Mouse (Mus musculus) hindbrain, embryonic 13.5 days (tissue): ENCODE measurements around the gene Itgam. TPM values are rescaled to one million over a fixed set of nuclear protein-coding genes. Genes with fewer than 3 reads are reported as not detected.
"Not testable (repeated sequence)": the region's sequence is repeated elsewhere in the genome, so short reads cannot be mapped to it uniquely, and the experiment has no call there.

Experiments
- ATAC-seq: fragments of 200-750 bp; cut with Nextera tagmentation; 2 replicates; pipeline ENCODE4 v1.8.0; 2017; ENCODE audit warnings: moderate TSS enrichment; ENCODE audit not compliant: low FRiP score
- H3K27ac ChIP-seq: fragments of 300-500 bp; sonication (generic); 2 replicates; pipeline ENCODE4 v1.5.1; 2015; ENCODE audit warnings: inconsistent platforms, mild to moderate bottlenecking, moderate library complexity
- H3K27me3 ChIP-seq: fragments of 300-500 bp; sonication (generic); 2 replicates; pipeline ENCODE4 v1.6.1; 2015; ENCODE audit warnings: mild to moderate bottlenecking, inconsistent platforms
- H3K36me3 ChIP-seq: fragments of 300-500 bp; sonication (generic); 2 replicates; pipeline ENCODE4 v1.6.1; 2015; ENCODE audit warnings: mild to moderate bottlenecking, inconsistent platforms
- H3K4me1 ChIP-seq: fragments of 300-500 bp; sonication (generic); replicated peaks from 2 replicates; pipeline ENCODE4 v1.6.1; 2015; ENCODE audit warnings: inconsistent platforms
- H3K4me2 ChIP-seq: fragments of 300-500 bp; sonication (generic); 2 replicates; pipeline ENCODE4 v1.6.1; 2015; ENCODE audit warnings: inconsistent platforms, mild to moderate bottlenecking, moderate library complexity
- H3K4me3 ChIP-seq: fragments of 300-500 bp; sonication (generic); 2 replicates; pipeline ENCODE4 v1.5.1; 2015; ENCODE audit warnings: mild to moderate bottlenecking, inconsistent platforms
- H3K9ac ChIP-seq: fragments of 300-500 bp; sonication (generic); 2 replicates; pipeline ENCODE4 v1.6.1; 2015; ENCODE audit warnings: mild to moderate bottlenecking, inconsistent platforms
- H3K9me3 ChIP-seq: fragments of 300-500 bp; sonication (generic); 2 replicates; pipeline ENCODE4 v1.6.1; 2016; ENCODE audit warnings: inconsistent platforms
- WGBS: fragments of 180-500 bp; shearing (Covaris S2); methylation state at CpG from one replicate; pipeline ENCODE4 v1.1.7; 2015; 5-methylcytosine and 5-hydroxymethylcytosine counted together
- polyA plus RNA-seq: library from polyadenylated mRNA; unstranded; fragments of >200 nt; fragmentation: Nextera tagmentation; extraction: Ambion mirVana; gene quantifications from 2 replicates; pipeline ENCODE4 v1.2.1, GENCODE M21; 2015

Itgam gene
- polyA plus RNA-seq, 1 experiment from 2014 or later, result 1.4 TPM

GRCm38 (mm10) chr7:128032989-128033293 is 29.5 kb upstream of the Itgam start:
- no peak for ATAC-seq
- Histone ChIP-seq H3K27ac (no peak overlapping the region), H3K4me3 (no peak overlapping the region), H3K27me3 (no peaks in the 10 kb centered on the region), H3K4me1 (no peaks in the 10 kb centered on the region), H3K36me3 (no peaks in the 10 kb centered on the region), H3K4me2 (no peak overlapping the region), H3K9ac (no peak overlapping the region), H3K9me3 (no peaks in the 10 kb centered on the region)
- 96% methylated on average over 3 of the region's 3 CpGs for WGBS

- Histone ChIP-seq H3K4me3 (no peak overlapping the region), H3K9me3 (no peaks in the 10 kb centered on the region), H3K27me3 (no peaks in the 10 kb centered on the region), H3K9ac (no peak overlapping the region), H3K36me3 (no peaks in the 10 kb centered on the region), H3K27ac (no peak overlapping the region), H3K4me2 (no peak overlapping the region), H3K4me1 (no peaks in the 10 kb centered on the region)
- no peak for ATAC-seq
- 97% methylated on average over 4 of the region's 4 CpGs for WGBS
Observed at GRCm38 (mm10) chr7:128033616-128034015, 28.8 kb upstream of the Itgam start.

GRCm38 (mm10) chr7:128042161-128042820 is 20.1 kb upstream of the Itgam start:
- H3K27ac ChIP-seq, H3K36me3 ChIP-seq, H3K4me2 ChIP-seq, H3K27me3 ChIP-seq, H3K9me3 ChIP-seq, ATAC-seq, H3K4me1 ChIP-seq, H3K9ac ChIP-seq, H3K4me3 ChIP-seq: not testable (repeated sequence)
- WGBS, result 86% methylated on average over 15 of the region's 15 CpGs

GRCm38 (mm10) chr7:128044142-128044785 is 18.2 kb upstream of the Itgam start:
- WGBS, result 63% methylated on average over 4 of the region's 4 CpGs

GRCm38 (mm10) chr7:128045640-128046039 is 16.8 kb upstream of the Itgam start:
- H3K27ac ChIP-seq, result no peak overlapping the region
- H3K27me3 ChIP-seq, result no peaks in the 10 kb centered on the region
- 73% methylated on average over 2 of the region's 2 CpGs for WGBS
- ATAC-seq, result no peak
- no peak overlapping the region for H3K9ac ChIP-seq
- no peaks in the 10 kb centered on the region for H3K9me3 ChIP-seq
- no peak overlapping the region for H3K4me2 ChIP-seq
- no peaks in the 10 kb centered on the region for H3K36me3 ChIP-seq
- H3K4me3 ChIP-seq, result no peak overlapping the region
- no peaks in the 10 kb centered on the region for H3K4me1 ChIP-seq

More at GRCm38 (mm10) chr7:128044142-128044785, 18.2 kb upstream of the Itgam start:
- H3K4me2 ChIP-seq, result no peak overlapping the region
- ATAC-seq, result no peak
- no peak overlapping the region for H3K27ac ChIP-seq
- H3K4me3 ChIP-seq, result no peak overlapping the region
- no peaks in the 10 kb centered on the region for H3K27me3 ChIP-seq
- H3K4me1 ChIP-seq, result no peaks in the 10 kb centered on the region
- H3K36me3 ChIP-seq, result no peaks in the 10 kb centered on the region
- no peak overlapping the region for H3K9ac ChIP-seq
- H3K9me3 ChIP-seq, result no peaks in the 10 kb centered on the region

GRCm38 (mm10) chr7:128048819-128049218 is 13.6 kb upstream of the Itgam start:
- WGBS, result 93% methylated on average over 4 of the region's 4 CpGs
- no peak for ATAC-seq
- Histone ChIP-seq H3K4me2 (no peak overlapping the region), H3K36me3 (no peaks in the 10 kb centered on the region), H3K9me3 (no peaks in the 10 kb centered on the region), H3K27me3 (no peaks in the 10 kb centered on the region), H3K9ac (no peak overlapping the region), H3K4me3 (no peak overlapping the region), H3K4me1 (no peaks in the 10 kb centered on the region), H3K27ac (no peak overlapping the region)

- Histone ChIP-seq H3K9me3 (no peaks in the 10 kb centered on the region), H3K4me3 (no peak overlapping the region), H3K9ac (no peak overlapping the region), H3K27me3 (no peaks in the 10 kb centered on the region), H3K27ac (no peak overlapping the region), H3K4me1 (no peaks in the 10 kb centered on the region), H3K4me2 (no peak overlapping the region), H3K36me3 (no peaks in the 10 kb centered on the region)
- no peak for ATAC-seq
- WGBS, result 88% methylated on average over 2 of the region's 2 CpGs
Observed at GRCm38 (mm10) chr7:128049254-128049653, 13.2 kb upstream of the Itgam start.

- H3K36me3 ChIP-seq, result no peaks in the 10 kb centered on the region
- WGBS, result 80% methylated on average over 4 of the region's 4 CpGs
- H3K27me3 ChIP-seq, result no peaks in the 10 kb centered on the region
- H3K9me3 ChIP-seq, result no peaks in the 10 kb centered on the region
- no peak overlapping the region for H3K9ac ChIP-seq
- no peaks in the 10 kb centered on the region for H3K4me1 ChIP-seq
- H3K4me2 ChIP-seq, result no peak overlapping the region
- no peak overlapping the region for H3K4me3 ChIP-seq
- no peak overlapping the region for H3K27ac ChIP-seq
- ATAC-seq, result no peak
Observed at GRCm38 (mm10) chr7:128050739-128051138, 11.7 kb upstream of the Itgam start.

- no peaks in the 10 kb centered on the region for H3K36me3 ChIP-seq
- WGBS, result 83% methylated on average over 5 of the region's 5 CpGs
- no peaks in the 10 kb centered on the region for H3K4me1 ChIP-seq
- H3K9ac ChIP-seq, result no peak overlapping the region
- H3K27me3 ChIP-seq, result no peaks in the 10 kb centered on the region
- H3K4me2 ChIP-seq, result no peak overlapping the region
- H3K27ac ChIP-seq, result no peak overlapping the region
- no peak overlapping the region for H3K4me3 ChIP-seq
- H3K9me3 ChIP-seq, result no peaks in the 10 kb centered on the region
- ATAC-seq, result no peak
Observed at GRCm38 (mm10) chr7:128053061-128053460, 9.4 kb upstream of the Itgam start.

- no peak overlapping the region for H3K27ac ChIP-seq
- ATAC-seq, result no peak
- H3K9me3 ChIP-seq, result no peaks in the 10 kb centered on the region
- H3K4me1 ChIP-seq, result no peaks in the 10 kb centered on the region
- 75% methylated on average over 3 of the region's 3 CpGs for WGBS
- no peaks in the 10 kb centered on the region for H3K27me3 ChIP-seq
- H3K4me3 ChIP-seq, result no peak overlapping the region
- H3K4me2 ChIP-seq, result no peak overlapping the region
- no peak overlapping the region for H3K9ac ChIP-seq
- no peaks in the 10 kb centered on the region for H3K36me3 ChIP-seq
Observed at GRCm38 (mm10) chr7:128056917-128057444, 5.5 kb upstream of the Itgam start.

GRCm38 (mm10) chr7:128057860-128058259 is 4.6 kb upstream of the Itgam start:
- Histone ChIP-seq H3K4me2 (no peak overlapping the region), H3K4me3 (no peak overlapping the region), H3K9me3 (no peaks in the 10 kb centered on the region), H3K9ac (no peak overlapping the region), H3K27me3 (no peaks in the 10 kb centered on the region), H3K4me1 (no peaks in the 10 kb centered on the region), H3K36me3 (no peaks in the 10 kb centered on the region), H3K27ac (no peak overlapping the region)
- 83% methylated on average over 8 of the region's 8 CpGs for WGBS
- ATAC-seq, result no peak

GRCm38 (mm10) chr7:128058576-128058975 is 3.9 kb upstream of the Itgam start:
- Histone ChIP-seq H3K4me1 (no peaks in the 10 kb centered on the region), H3K36me3 (no peaks in the 10 kb centered on the region), H3K9ac (no peak overlapping the region), H3K4me2 (no peak overlapping the region), H3K4me3 (no peak overlapping the region), H3K9me3 (no peaks in the 10 kb centered on the region), H3K27me3 (no peaks in the 10 kb centered on the region), H3K27ac (no peak overlapping the region)
- no peak for ATAC-seq
- 76% methylated on average over 7 of the region's 7 CpGs for WGBS

GRCm38 (mm10) chr7:128059091-128059490 is 3.3 kb upstream of the Itgam start:
- H3K27ac ChIP-seq, result no peak overlapping the region
- H3K27me3 ChIP-seq, result no peaks in the 10 kb centered on the region
- no peak overlapping the region for H3K4me2 ChIP-seq
- 85% methylated on average over 4 of the region's 4 CpGs for WGBS
- no peaks in the 10 kb centered on the region for H3K9me3 ChIP-seq
- ATAC-seq, result no peak
- no peaks in the 10 kb centered on the region for H3K4me1 ChIP-seq
- no peak overlapping the region for H3K9ac ChIP-seq
- no peak overlapping the region for H3K4me3 ChIP-seq
- no peaks in the 10 kb centered on the region for H3K36me3 ChIP-seq
